16 mouse cellular contexts compared by ENCODE assay signal in genomic region chr2:62285847-62286246, GRCm38 (mm10).
DNase-seq lines count a peak whose midpoint lies in the region; ATAC-seq and TF ChIP-seq lines count a peak whose summit lies in the region.
"Had no signal": no experiment of that assay in that cellular context is flagged by ENCODE, and none has a peak within 500 bp of the region (broad histone marks: within the 10 kb centered on the region; RNA-seq: fewer than 3 reads in every experiment).

No protein-coding gene starts in this region.

- no peaks in the 10 kb centered on the region for H3K9me3 ChIP-seq in hindbrain, embryonic 11.5 days (ENCODE audit: control insufficient read depth, low read length)
- no peaks in the 10 kb centered on the region for H3K9me3 ChIP-seq in hindbrain, embryonic 10.5 days
- H3K9me3 ChIP-seq in midbrain, postnatal 0 days (ENCODE audit: low read length), result no peaks in the 10 kb centered on the region
- no peaks in the 10 kb centered on the region for H3K9me3 ChIP-seq in midbrain, embryonic 10.5 days (replicated peaks)
- H3K9me3 ChIP-seq in stomach, postnatal 0 days (ENCODE audit: control insufficient read depth, low read length), result no peaks in the 10 kb centered on the region
- H3K9me3 ChIP-seq: embryonic facial prominence, embryonic 13.5 days; forebrain, embryonic 12.5 days; hindbrain, embryonic 12.5 days; kidney, embryonic 15.5 days; limb, embryonic 13.5 days had no signal

- no peaks in the 10 kb centered on the region for H3K4me1 ChIP-seq in hindbrain, embryonic 11.5 days (replicated peaks; ENCODE audit: control insufficient read depth, insufficient read depth, low read length)
- H3K4me1 ChIP-seq in hindbrain, embryonic 10.5 days (replicated peaks), result no peaks in the 10 kb centered on the region
- no peaks in the 10 kb centered on the region for H3K4me1 ChIP-seq in midbrain, postnatal 0 days (ENCODE audit: insufficient read depth, low read length)
- H3K4me1 ChIP-seq in midbrain, embryonic 10.5 days, result no peaks in the 10 kb centered on the region
- H3K4me1 ChIP-seq in stomach, postnatal 0 days (replicated peaks; ENCODE audit: control insufficient read depth, insufficient read depth), result no peaks in the 10 kb centered on the region
- H3K4me1 ChIP-seq: embryonic facial prominence, embryonic 13.5 days; forebrain, embryonic 12.5 days; hindbrain, embryonic 12.5 days; kidney, embryonic 15.5 days; limb, embryonic 13.5 days had no signal

- POLR2A ChIA-PET in Patski (lab: Charles Lee), result no interaction called here

- peak; percentile 15 for DNase-seq in hindbrain, embryonic 11.5 days (ENCODE audit: low spot score)
- no peak for DNase-seq in hindbrain, embryonic 10.5 days (ENCODE audit: low spot score)
- DNase-seq in midbrain, postnatal 0 days (ENCODE audit: low spot score), result peak; percentile 19
- no peak for DNase-seq in midbrain, embryonic 10.5 days (ENCODE audit: low spot score)
- DNase-seq in Patski (ENCODE audit: low read depth, low spot score), result no peak
- DNase-seq in stomach, postnatal 0 days (ENCODE audit: low spot score), result no peak
- no peak for DNase-seq in cerebellum, adult 9-11 months
- DNase-seq: adrenal gland, postnatal 25 days; cerebellum, adult 18-20 months; lung, adult 2 months had no signal

- H3K27ac ChIP-seq in hindbrain, embryonic 11.5 days (ENCODE audit: low read depth, low read length), result no peak overlapping the region
- H3K27ac ChIP-seq in hindbrain, embryonic 10.5 days, result no peak overlapping the region
- no peak overlapping the region for H3K27ac ChIP-seq in midbrain, postnatal 0 days (ENCODE audit: low read depth, low read length)
- H3K27ac ChIP-seq in midbrain, embryonic 10.5 days (replicated peaks), result no peak overlapping the region
- H3K27ac ChIP-seq in stomach, postnatal 0 days (replicated peaks), result no peak overlapping the region
- H3K27ac ChIP-seq: embryonic facial prominence, embryonic 13.5 days; forebrain, embryonic 12.5 days; hindbrain, embryonic 12.5 days; kidney, embryonic 15.5 days; limb, embryonic 13.5 days had no signal

- in situ Hi-C loops in Patski (cut with MboI; ENCODE audit: low pct_unique_long_range_greater_than_20kb), result loop anchor here (10.0 kb wide), 2 partner anchors 301 to 621 kb away; no protein-coding TSS in a partner anchor

- no peak overlapping the region for H3K9ac ChIP-seq in hindbrain, embryonic 11.5 days (ENCODE audit: low read depth, low read length)
- H3K9ac ChIP-seq in midbrain, postnatal 0 days (replicated peaks; ENCODE audit: low read length, poor library complexity, severe bottlenecking), result no peak overlapping the region
- H3K9ac ChIP-seq in stomach, postnatal 0 days (ENCODE audit: low read length), result no peak overlapping the region
- H3K9ac ChIP-seq: embryonic facial prominence, embryonic 13.5 days; forebrain, embryonic 12.5 days; hindbrain, embryonic 12.5 days; kidney, embryonic 15.5 days; limb, embryonic 13.5 days had no signal

- TF ChIP-seq EP300 in stomach, postnatal 0 days (optimal IDR thresholded peaks at IDR 0.05), result no peak

- 3% methylated on average over 2 of the region's 2 CpGs for WGBS in hindbrain, embryonic 11.5 days
- 3% methylated on average over 2 of the region's 2 CpGs for WGBS in hindbrain, embryonic 10.5 days
- under 1% methylated on average over 2 of the region's 2 CpGs for WGBS in midbrain, postnatal 0 days
- WGBS in midbrain, embryonic 10.5 days, result 3% methylated on average over 2 of the region's 2 CpGs
- 1% methylated on average over 2 of the region's 2 CpGs for WGBS in stomach, postnatal 0 days

- no peaks in the 10 kb centered on the region for H3K27me3 ChIP-seq in hindbrain, embryonic 11.5 days (ENCODE audit: control insufficient read depth, insufficient read depth, low read length)
- H3K27me3 ChIP-seq in hindbrain, embryonic 10.5 days (ENCODE audit: insufficient read depth, poor library complexity, severe bottlenecking), result no peaks in the 10 kb centered on the region
- no peaks in the 10 kb centered on the region for H3K27me3 ChIP-seq in midbrain, postnatal 0 days (ENCODE audit: insufficient read depth, low read length)
- H3K27me3 ChIP-seq in midbrain, embryonic 10.5 days (ENCODE audit: low read depth, poor library complexity, severe bottlenecking), result no peaks in the 10 kb centered on the region
- peaks cover 24% of the 10 kb centered on the region for H3K27me3 ChIP-seq in Patski
- no peaks in the 10 kb centered on the region for H3K27me3 ChIP-seq in stomach, postnatal 0 days (ENCODE audit: control insufficient read depth, insufficient read depth, low read length)
- H3K27me3 ChIP-seq: embryonic facial prominence, embryonic 13.5 days; forebrain, embryonic 12.5 days; hindbrain, embryonic 12.5 days; kidney, embryonic 15.5 days; limb, embryonic 13.5 days had no signal

- H3K4me2 ChIP-seq in hindbrain, embryonic 11.5 days (replicated peaks; ENCODE audit: low read depth, low read length), result no peak overlapping the region
- no peak overlapping the region for H3K4me2 ChIP-seq in midbrain, postnatal 0 days (ENCODE audit: low read depth, low read length, poor library complexity, severe bottlenecking)
- no peak overlapping the region for H3K4me2 ChIP-seq in stomach, postnatal 0 days (replicated peaks; ENCODE audit: low read depth)
- H3K4me2 ChIP-seq: embryonic facial prominence, embryonic 13.5 days; forebrain, embryonic 12.5 days; heart, embryonic 11.5 days; hindbrain, embryonic 12.5 days; kidney, embryonic 15.5 days; limb, embryonic 13.5 days had no signal

- H3K36me3 ChIP-seq in hindbrain, embryonic 11.5 days (ENCODE audit: control insufficient read depth, insufficient read depth, low read length), result no peaks in the 10 kb centered on the region
- no peaks in the 10 kb centered on the region for H3K36me3 ChIP-seq in hindbrain, embryonic 10.5 days
- no peaks in the 10 kb centered on the region for H3K36me3 ChIP-seq in midbrain, postnatal 0 days (ENCODE audit: insufficient read depth, low read length)
- H3K36me3 ChIP-seq in midbrain, embryonic 10.5 days, result no peaks in the 10 kb centered on the region
- no peaks in the 10 kb centered on the region for H3K36me3 ChIP-seq in stomach, postnatal 0 days (ENCODE audit: control insufficient read depth, insufficient read depth, low read length)
- H3K36me3 ChIP-seq: embryonic facial prominence, embryonic 13.5 days; forebrain, embryonic 12.5 days; hindbrain, embryonic 12.5 days; kidney, embryonic 15.5 days; limb, embryonic 13.5 days had no signal

- no peak overlapping the region for H3K4me3 ChIP-seq in hindbrain, embryonic 11.5 days (ENCODE audit: low read depth, low read length)
- no peak overlapping the region for H3K4me3 ChIP-seq in hindbrain, embryonic 10.5 days
- H3K4me3 ChIP-seq in midbrain, postnatal 0 days (ENCODE audit: low read depth, low read length), result no peak overlapping the region
- no peak overlapping the region for H3K4me3 ChIP-seq in midbrain, embryonic 10.5 days
- no peak overlapping the region for H3K4me3 ChIP-seq in stomach, postnatal 0 days (ENCODE audit: low read depth, low read length)
- H3K4me3 ChIP-seq: embryonic facial prominence, embryonic 13.5 days; forebrain, embryonic 12.5 days; hindbrain, embryonic 12.5 days; kidney, embryonic 15.5 days; limb, embryonic 13.5 days had no signal

- ATAC-seq in hindbrain, embryonic 11.5 days (ENCODE audit: low FRiP score), result no peak
- no peak for ATAC-seq in midbrain, postnatal 0 days (ENCODE audit: low FRiP score)
- no peak for ATAC-seq in Patski
- no peak for ATAC-seq in stomach, postnatal 0 days (ENCODE audit: low FRiP score, low TSS enrichment)

- TF ChIP-seq CTCF in midbrain, postnatal 0 days (IDR thresholded peaks at IDR 0.05), result peak; percentile 66
- peak; percentile 36 for TF ChIP-seq CTCF in Patski (IDR thresholded peaks at IDR 0.05)
- peak; percentile 62 for TF ChIP-seq CTCF in stomach, postnatal 0 days (IDR thresholded peaks at IDR 0.05; ENCODE audit: low read depth)

- CTCF ChIA-PET in Patski (lab: Charles Lee), result interaction anchor here (0.7 kb wide), 1 partner anchor 294 kb away, joined by 3 read pairs; no protein-coding TSS in a partner anchor

Comparison
In these comparisons a context has a peak if more than half of its experiments do, and no peak if none do; other contexts are left out.
1. DNase-seq: peak in hindbrain, embryonic 11.5 days (single experiment) and midbrain, postnatal 0 days (single experiment); none in hindbrain, embryonic 10.5 days (single experiment), midbrain, embryonic 10.5 days (single experiment), Patski (single experiment), stomach, postnatal 0 days (single experiment) and cerebellum, adult 9-11 months (single experiment).
2. Peak in every context shown above with its lines, with median percentiles within 50 percentile points of each other: CTCF ChIP-seq.